Mouse (Mus musculus) spleen, postnatal 0 days (tissue): ENCODE data around the gene Kcnd1. TPM values are rescaled to one million over a fixed set of nuclear protein-coding genes. Genes with fewer than 3 reads are reported as not detected.

ENCODE experiments used
- microRNA counts: library from miRNA; unstranded; fragments of <30 nt; microRNA quantifications from one replicate; lab custom pipeline; 2015
- polyA plus RNA-seq: library from polyadenylated mRNA; unstranded; fragments of >200 nt; fragmentation: Nextera tagmentation; extraction: Ambion mirVana; gene quantifications from 2 replicates; pipeline ENCODE4 v1.2.1, GENCODE M21; 2015

Kcnd1 gene
- polyA plus RNA-seq = 0.41 and 0.44 TPM in 2 replicates

DNA sequence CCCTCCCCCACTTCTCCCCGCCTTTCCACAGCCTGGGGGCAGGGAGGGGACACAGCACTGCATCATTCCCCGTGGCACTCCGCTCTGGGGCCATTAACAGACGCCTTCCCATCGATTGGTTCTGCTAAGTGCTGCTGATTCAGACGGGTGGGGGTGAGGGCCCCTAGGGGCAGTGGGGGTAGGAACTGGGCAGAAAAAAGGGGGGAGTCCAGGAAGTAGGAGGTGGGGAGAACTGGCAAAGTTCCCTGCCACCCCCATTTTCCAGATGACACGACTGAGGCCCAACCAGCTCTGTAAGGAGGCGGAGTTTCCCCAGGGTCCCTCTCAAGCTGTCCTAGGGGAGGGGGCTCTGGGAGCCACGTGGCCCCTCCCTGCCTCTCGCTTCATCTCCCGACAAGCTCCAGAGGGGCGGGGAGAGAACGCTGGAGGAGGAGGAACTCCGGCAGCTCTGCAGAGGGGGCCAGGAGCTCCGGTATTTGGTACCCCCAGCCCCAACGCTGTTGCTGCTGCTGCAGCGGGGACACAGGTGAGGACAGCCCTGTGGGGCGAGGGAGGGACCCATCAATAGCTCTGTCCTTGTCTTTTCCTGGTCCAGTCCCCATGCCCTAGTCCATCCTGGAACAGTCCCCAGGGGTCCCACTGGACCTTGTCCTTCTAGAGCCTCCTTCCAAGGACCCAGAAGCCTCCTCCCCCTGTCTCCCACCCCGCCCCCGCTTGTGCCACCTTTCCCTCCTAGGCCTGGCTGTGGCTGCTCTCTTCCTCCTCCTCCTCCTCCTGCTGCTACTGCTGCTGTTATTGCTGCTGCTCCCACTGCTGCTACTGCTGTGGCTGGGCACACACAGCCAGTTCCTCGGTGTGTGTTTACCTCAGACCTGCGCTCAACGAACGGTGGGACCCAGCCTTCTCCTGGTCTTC lies at the start of gene Kcnd1:
TSS of gene Kcnd1 (plus strand) at position 425 of the 915 bp plus-strand sequence.

DNA sequence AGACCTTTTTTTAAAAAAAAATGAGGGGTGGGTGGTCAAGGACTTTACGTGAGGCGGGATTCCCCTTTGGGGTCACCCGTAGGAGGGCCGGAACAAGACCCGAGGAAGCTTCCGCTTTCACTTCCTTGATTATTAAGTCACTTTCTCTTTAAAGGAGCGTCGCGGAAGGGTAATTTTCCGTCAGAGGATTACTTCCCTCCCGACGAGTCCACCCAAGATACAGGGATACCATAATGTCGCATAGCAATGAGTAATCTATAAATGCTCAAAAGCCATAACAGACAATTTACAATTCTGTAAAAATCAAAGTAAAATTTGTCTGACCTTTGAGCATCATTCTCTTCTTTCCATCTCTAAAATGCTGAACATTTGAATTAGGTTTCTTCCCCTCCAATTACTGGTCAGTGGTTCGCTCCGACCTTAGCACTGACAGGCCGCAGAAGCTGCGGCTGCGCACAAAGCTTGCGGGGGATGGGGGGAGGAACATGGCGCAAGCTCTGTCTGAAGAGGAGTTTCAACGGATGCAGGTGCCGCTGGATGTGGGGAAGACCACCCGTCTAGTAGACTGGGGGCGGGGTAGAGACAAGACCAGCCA lies 32.5 kb upstream of the Kcnd1 start, which contains the start of gene Gripap1:
TSS of gene Gripap1 (plus strand) at position 224 of the 595 bp plus-strand sequence.

DNA sequence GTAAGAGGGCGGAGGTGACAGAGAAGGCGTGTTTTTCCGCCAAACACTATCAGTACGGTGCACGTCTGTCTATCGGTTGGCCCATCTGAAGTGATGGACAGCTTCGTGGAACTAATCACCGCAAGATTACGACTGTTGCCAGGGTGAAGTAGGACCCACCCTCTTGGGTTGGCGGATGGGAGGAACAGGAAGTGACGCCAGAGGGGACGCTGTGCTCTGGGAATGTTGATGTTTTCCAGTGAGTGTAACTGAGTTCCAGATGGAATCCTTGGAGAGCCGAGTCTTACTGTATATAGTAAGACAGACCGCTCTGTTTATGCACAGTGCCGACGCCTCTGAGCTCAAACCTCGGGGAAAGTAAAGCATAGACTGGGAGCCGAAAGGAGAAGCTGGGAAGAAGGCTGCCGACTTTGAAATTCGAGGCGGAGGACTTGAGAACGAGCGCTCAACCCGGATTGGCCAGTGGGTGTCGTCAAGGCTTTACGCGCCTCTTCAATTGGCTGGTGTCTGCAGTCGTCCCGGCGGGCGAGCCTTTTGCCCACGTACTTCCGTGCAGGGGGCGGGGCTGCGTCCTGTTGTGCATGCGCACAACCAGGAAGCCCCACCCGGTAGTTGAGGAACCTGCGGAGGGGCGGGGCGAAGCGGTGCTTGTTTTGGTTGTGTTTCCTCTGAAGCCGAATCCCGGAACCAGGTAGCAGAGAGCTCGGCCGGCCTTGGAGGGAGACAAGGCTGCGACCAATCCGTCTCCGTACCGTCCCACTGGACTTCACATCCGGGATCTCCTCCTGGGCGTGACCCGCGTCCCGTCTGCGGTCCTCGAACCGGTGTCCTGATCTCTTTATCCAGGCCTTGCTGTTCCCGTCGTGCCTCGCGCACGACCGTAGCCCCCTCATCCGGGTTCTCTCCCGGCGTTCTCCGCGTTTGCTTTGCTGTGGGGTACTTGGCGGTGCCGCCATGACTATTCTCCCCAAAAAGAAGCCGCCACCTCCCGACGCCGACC lies 19.4 kb downstream of the Kcnd1 start, which contains the start of gene Otud5:
TSS of gene Otud5 (plus strand) at position 202 of the 1,000 bp plus-strand sequence.

DNA sequence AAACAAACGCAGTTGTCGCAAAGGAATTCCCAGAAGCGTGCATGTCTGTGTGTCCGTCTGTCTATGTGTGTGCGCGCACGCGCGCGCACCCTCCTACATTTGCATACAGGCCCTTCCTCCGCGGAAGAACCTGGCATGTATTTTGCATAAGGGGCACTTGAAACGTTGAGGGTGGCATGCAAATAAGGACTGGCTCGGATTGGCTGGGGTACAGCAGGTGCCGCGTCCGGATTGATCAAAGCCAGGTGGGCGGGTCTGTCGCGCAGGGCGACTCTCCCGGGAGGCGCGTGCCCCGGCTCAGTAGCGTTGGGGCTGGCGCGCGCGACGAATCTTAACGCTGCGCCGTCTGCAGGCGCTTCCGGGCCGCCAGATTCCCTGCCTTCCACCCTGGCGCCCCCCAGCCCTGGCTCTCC lies 55.9 kb downstream of the Kcnd1 start, which contains the start of gene Pim2:
TSS of gene Pim2 (plus strand) at position 256 of the 413 bp plus-strand sequence.

DNA sequence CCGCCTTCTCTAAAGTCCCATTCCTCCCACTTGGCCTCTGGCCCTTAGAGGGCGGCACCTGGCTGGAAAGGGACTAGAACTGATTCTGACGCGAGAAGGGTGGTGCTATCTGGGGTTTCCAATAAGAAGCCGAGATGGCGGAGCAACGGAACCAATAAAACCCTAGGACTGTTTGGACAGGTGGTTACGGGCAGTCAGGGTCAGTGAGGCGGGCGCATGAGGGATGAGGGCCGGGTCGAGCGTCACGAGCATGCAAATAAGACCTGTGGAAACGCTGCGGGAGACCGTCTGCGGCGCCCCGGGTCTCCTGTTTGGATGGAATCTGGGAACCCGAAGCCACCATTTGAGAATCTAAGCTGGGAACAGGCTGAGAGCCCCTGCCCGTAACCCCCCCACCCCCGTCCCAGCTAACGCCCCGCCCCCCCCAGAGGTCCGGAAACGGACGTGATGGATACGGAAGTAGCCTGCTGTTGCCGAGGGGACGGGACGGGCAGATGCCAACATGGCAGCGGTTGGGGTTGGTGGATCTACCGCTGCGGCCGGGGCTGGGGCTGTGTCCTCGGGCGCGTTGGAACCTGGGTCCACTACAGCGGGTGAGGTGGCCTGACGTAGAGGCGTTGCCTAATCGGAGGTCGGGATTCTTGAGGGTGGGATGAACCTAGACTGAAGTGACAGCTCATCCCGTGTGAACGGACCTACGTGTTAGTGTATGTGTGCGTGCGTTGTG lies 61.9 kb downstream of the Kcnd1 start, which contains the start of gene Slc35a2:
TSS of gene Slc35a2 (plus strand) at position 188 of the 727 bp plus-strand sequence.

MicroRNAs within 50 kb of the gene (microRNA counts, 519-probe panel; counts per million panel counts)
- 4,280 counts per million, percentile 19 among the panel's probes with 10 or more counts for microRNA mmu-miR-1198 (lab: Ali Mortazavi, UCI)

Other genes with a start within 250 kb of the Kcnd1 start
- gene Foxp3, start 248.6 kb upstream of the Kcnd1 start, polyA plus RNA-seq = not detected in 2 replicates
- 0.25 and 0.29 TPM in 2 replicates for gene Ppp1r3f, start 248.0 kb upstream of the Kcnd1 start, polyA plus RNA-seq
- 20.3 and 21.9 TPM in 2 replicates for gene Ccdc22, start 216.8 kb upstream of the Kcnd1 start, polyA plus RNA-seq
- 0.06 and 0.11 TPM in 2 replicates for gene Cacna1f, start 215.2 kb upstream of the Kcnd1 start, polyA plus RNA-seq
- 0.34 and 0.43 TPM in 2 replicates for gene Syp, start 183.8 kb upstream of the Kcnd1 start, polyA plus RNA-seq
- 4.6 and 5.8 TPM in 2 replicates for gene Prickle3, start 165.0 kb upstream of the Kcnd1 start, polyA plus RNA-seq
- 82.0 and 99.0 TPM in 2 replicates for gene Plp2, start 150.9 kb upstream of the Kcnd1 start, polyA plus RNA-seq
- gene Magix, start 141.0 kb upstream of the Kcnd1 start, polyA plus RNA-seq = 0.34 and 0.70 TPM in 2 replicates
- 15.6 and 16.1 TPM in 2 replicates for gene Gpkow, start 125.2 kb upstream of the Kcnd1 start, polyA plus RNA-seq
- gene Wdr45, start 108.0 kb upstream of the Kcnd1 start, polyA plus RNA-seq = 23.5 and 26.1 TPM in 2 replicates
- gene Gm45208, start 100.0 kb upstream of the Kcnd1 start, polyA plus RNA-seq = 0.69 and 0.82 TPM in 2 replicates
- gene Praf2, start 93.8 kb upstream of the Kcnd1 start, polyA plus RNA-seq = 7.2 and 7.9 TPM in 2 replicates
- 2.1 and 2.4 TPM in 2 replicates for gene Ccdc120, start 71.4 kb upstream of the Kcnd1 start, polyA plus RNA-seq
- gene Tfe3, start 59.7 kb upstream of the Kcnd1 start, polyA plus RNA-seq = 14.4 and 18.0 TPM in 2 replicates
- gene Gripap1, start 32.5 kb upstream of the Kcnd1 start, polyA plus RNA-seq = 38.5 and 43.6 TPM in 2 replicates
- gene Otud5, start 19.1 kb downstream of the Kcnd1 start, polyA plus RNA-seq = 47.1 and 48.6 TPM in 2 replicates
- 4.5 and 6.1 TPM in 2 replicates for gene Pim2, start 56.0 kb downstream of the Kcnd1 start, polyA plus RNA-seq
- gene Slc35a2, start 61.7 kb downstream of the Kcnd1 start, polyA plus RNA-seq = 14.2 and 17.2 TPM in 2 replicates
- gene Pqbp1, start 77.0 kb downstream of the Kcnd1 start, polyA plus RNA-seq = 56.8 and 65.6 TPM in 2 replicates
- 104 and 105 TPM in 2 replicates for gene Timm17b, start 77.1 kb downstream of the Kcnd1 start, polyA plus RNA-seq
- not detected in 2 replicates for gene Gm10491, start 85.5 kb downstream of the Kcnd1 start, polyA plus RNA-seq
- not detected in 2 replicates for gene Gm10490, start 87.3 kb downstream of the Kcnd1 start, polyA plus RNA-seq
- gene Pcsk1n, start 97.5 kb downstream of the Kcnd1 start, polyA plus RNA-seq = 0.10 and 0.12 TPM in 2 replicates
- gene Eras, start 106.3 kb downstream of the Kcnd1 start, polyA plus RNA-seq = not detected in 2 replicates
- 4.6 and 5.7 TPM in 2 replicates for gene Hdac6, start 125.6 kb downstream of the Kcnd1 start, polyA plus RNA-seq
- 115 and 131 TPM in 2 replicates for gene Gata1, start 155.8 kb downstream of the Kcnd1 start, polyA plus RNA-seq
- not detected in 2 replicates for gene Glod5, start 196.2 kb downstream of the Kcnd1 start, polyA plus RNA-seq